Mouse (Mus musculus): ENCODE results near the gene Tmem176a. TPM values are rescaled to one million over a fixed set of nuclear protein-coding genes. Genes with fewer than 3 reads are reported as not detected.

Gene Tmem176a
- total RNA-seq (2023): 3.6 TPM

GRCm38 (mm10) chr6:48840371-48840969 is at the start of gene Tmem176a:
Tmem176a (plus strand) TSS chr6:48840919.

GRCm38 (mm10) chr6:48840973-48841625 is 380 bp downstream of the Tmem176a start, which contains the start of gene Tmem176b:
Tmem176b (minus strand) TSS chr6:48841496.

GRCm38 (mm10) chr6:48872596-48872995 is 31.9 kb downstream of the Tmem176a start, which contains the start of gene Aoc1:
Aoc1 (plus strand) TSS chr6:48872896.

Other genes with a start within 250 kb of the Tmem176a start
- 1.8 TPM for gene Repin1, start 247.0 kb upstream of the Tmem176a start, total RNA-seq (2023)
- gene Gm44965, start 247.0 kb upstream of the Tmem176a start, total RNA-seq (2023): not detected
- 4.5 TPM for gene Zfp775, start 238.9 kb upstream of the Tmem176a start, total RNA-seq (2023)
- 0.67 TPM for gene AI854703, start 214.2 kb upstream of the Tmem176a start, total RNA-seq (2023)
- 164 TPM for gene Gimap8, start 193.7 kb upstream of the Tmem176a start, total RNA-seq (2023)
- 220 TPM for gene Gimap9, start 164.8 kb upstream of the Tmem176a start, total RNA-seq (2023)
- 451 TPM for gene Gimap4, start 156.4 kb upstream of the Tmem176a start, total RNA-seq (2023)
- gene Gimap6, start 132.7 kb upstream of the Tmem176a start, total RNA-seq (2023): 2,802 TPM
- gene Gm28053, start 122.3 kb upstream of the Tmem176a start, total RNA-seq (2023): 19.9 TPM
- gene Gimap7, start 122.3 kb upstream of the Tmem176a start, total RNA-seq (2023): 38.9 TPM
- 149 TPM for gene Gimap1, start 101.9 kb upstream of the Tmem176a start, total RNA-seq (2023)
- 149 TPM for gene Gimap5, start 94.7 kb upstream of the Tmem176a start, total RNA-seq (2023)
- 598 TPM for gene Gimap3, start 70.1 kb upstream of the Tmem176a start, total RNA-seq (2023)
- 7.2 TPM for gene Tmem176b, start 577 bp downstream of the Tmem176a start, total RNA-seq (2023)
- gene Aoc1, start 32.0 kb downstream of the Tmem176a start, total RNA-seq (2023): not detected
- gene 1600015I10Rik, start 89.0 kb downstream of the Tmem176a start, total RNA-seq (2023): not detected
- not detected for gene Doxl2, start 134.0 kb downstream of the Tmem176a start, total RNA-seq (2023)
- not detected for gene Svs1, start 145.9 kb downstream of the Tmem176a start, total RNA-seq (2023)
- gene Gpnmb, start 195.6 kb downstream of the Tmem176a start, total RNA-seq (2023): 2.5 TPM
- 60.5 TPM for gene Malsu1, start 232.9 kb downstream of the Tmem176a start, total RNA-seq (2023)